Mouse (Mus musculus) liver (tissue): ENCODE results near the gene Fxyd1.

Experiments
- DNase-seq: peaks from one replicate; pipeline ENCODE4 v3.0.0-alpha.2; 2020; ENCODE audit warnings: mixed read lengths

The Fxyd1 gene

DNA sequence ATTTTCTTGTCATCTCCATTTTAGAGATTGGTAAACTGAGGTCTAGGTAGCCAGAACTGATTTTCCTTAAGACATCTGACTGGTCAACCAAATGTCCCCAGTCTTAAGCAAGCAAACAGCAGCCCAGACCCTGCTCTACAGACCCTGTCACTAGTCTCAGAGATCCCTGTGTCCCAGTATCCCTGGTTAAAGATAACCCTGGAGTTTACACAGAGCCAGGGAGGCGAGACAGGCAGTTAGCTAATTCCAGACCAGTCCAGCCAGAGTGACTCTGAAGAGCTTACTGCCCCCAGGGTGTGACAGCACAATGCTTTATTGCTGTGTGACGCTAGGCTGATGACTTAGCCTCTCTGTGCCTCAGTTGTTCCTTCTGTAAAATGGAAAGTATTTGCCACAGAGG is at the start of gene Fxyd1:
Gene Fxyd1, minus strand, starts transcription at position 129 of the 400 bp plus-strand sequence.
- DNase-seq, result no peak

DNA sequence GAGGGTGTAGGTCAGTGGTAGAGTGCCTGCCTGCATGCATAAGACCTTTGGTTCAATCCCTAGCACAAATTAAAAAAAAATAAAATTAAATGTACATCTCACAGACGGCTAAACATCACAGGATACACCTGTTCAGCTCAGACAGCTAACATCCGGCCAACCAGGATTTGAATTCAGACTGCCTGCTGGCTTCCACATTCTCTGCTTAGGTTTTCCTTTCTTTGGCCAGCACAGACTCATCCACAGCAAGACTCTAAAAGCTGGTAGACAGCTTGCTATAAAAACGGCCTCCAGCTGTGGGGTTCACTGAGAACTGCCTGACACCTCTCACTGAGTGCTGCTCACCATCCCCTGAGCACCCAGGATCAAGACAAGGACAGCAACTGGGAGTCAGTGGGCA is 49.2 kb upstream of the Fxyd1 start:
- DNase-seq, result no peak

DNA sequence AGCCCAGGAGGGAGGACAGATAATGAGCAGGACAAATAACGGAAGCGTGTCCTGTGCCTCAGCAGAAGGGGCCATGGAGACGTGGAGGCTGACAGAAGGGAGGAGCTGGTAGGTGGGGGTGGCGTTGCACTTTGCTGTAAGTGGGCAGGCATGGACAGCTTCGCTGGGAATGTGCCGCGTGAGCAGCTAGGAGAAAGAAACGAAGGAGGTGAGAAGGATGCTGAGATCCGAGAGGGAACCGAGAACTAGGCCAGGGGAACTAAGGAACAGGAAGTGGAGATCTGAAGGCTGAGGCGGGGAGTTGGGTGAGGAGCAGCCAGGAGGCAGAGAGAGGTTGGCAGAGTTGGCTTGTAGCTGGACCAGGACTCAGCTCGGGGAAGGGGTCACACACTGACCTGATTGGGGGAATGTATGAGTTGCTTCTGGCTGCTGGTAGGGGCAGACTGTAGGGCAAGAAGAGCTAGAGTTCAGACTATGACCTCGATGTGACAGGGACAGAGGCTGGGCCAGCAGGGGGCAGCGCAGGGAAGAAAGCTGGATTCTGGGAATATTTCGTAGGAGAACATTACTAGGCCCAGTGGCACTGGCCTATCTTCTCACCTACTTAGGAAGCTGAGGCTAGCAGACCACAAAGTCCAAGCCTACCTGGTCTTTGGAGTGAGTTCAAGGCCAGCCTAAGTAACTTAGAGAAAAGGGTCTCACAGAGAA is 48.2 kb upstream of the Fxyd1 start:
- DNase-seq, result peak; percentile 36

DNA sequence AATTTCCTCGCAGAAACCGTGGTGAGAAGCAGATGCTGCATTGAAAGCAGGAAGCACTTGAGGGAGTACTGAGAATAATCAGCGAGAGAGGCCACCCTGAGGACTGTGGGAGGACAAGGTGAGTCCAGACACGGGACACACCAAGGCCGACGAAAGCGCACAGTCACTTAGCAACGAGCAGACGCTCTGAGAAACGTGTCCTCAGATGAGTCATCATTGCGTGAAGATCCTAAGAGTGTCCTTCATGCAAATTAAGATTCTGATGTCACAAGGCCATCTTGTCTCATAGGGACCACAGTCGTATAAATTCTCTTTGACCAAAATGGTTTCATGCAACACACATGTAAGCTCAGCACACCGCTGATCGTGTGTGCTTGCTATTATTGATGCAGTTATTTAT is 43.8 kb upstream of the Fxyd1 start:
- no peak for DNase-seq

DNA sequence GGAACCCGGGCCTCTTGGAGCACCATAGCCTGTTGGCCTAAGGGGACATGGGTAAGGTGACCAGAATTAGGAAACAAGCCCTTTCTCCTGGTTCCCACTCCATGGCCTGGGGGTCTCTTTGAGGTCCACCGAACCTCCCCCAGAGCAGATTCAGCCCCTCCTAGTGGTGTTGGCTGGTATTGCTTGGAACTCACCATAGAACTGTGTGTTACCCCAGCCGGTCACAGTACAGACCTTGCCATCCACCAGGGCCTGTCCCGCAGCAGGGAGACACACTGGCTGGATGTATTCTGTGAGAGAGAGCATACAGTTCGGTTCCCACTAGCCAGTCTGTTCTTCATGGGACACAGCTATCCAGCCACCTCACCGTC is 42.6 kb upstream of the Fxyd1 start:
- no peak for DNase-seq

DNA sequence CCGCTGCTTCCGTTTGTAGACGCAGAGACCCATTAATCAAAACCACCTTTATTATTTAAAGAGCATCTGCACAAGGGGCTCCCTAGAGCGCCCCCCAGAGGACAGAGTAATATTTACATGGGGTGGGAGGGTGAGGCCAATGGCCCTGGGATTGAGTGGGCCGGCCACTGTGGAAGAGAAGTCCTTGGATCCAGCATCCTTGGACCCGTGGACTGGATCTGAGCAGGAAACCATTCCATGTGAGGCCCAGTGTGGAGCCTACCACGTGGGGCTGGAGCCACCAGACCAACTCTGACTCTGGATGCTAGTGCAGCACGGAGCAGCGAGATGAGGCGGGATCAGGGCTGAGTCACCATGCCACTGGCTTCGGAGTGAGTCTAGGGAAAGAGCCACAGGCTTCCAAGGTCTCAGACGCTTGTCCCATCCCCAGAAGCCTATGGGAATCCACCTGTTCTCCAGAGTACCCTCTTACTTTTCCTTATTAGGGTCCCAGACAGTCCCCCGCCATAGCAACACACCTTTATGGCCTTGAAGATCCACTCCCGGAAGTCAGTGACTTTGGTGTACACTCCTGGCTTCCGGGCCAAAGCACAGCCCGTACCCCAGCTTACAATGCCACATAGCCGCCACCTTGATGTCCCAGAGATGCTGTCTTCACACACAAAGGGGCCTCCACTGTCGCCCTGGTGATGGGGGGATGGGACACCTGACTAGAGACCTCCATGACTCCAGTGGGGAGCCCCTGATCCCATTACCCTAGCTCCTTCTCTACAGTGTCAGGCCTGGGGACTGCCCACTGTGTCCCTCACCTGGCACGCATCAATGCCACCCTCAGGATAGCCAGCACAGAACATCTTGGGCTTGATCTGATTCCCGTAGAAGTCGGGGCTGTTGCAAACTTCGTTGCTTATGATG is 42.0 kb upstream of the Fxyd1 start:
- DNase-seq, result no peak

DNA sequence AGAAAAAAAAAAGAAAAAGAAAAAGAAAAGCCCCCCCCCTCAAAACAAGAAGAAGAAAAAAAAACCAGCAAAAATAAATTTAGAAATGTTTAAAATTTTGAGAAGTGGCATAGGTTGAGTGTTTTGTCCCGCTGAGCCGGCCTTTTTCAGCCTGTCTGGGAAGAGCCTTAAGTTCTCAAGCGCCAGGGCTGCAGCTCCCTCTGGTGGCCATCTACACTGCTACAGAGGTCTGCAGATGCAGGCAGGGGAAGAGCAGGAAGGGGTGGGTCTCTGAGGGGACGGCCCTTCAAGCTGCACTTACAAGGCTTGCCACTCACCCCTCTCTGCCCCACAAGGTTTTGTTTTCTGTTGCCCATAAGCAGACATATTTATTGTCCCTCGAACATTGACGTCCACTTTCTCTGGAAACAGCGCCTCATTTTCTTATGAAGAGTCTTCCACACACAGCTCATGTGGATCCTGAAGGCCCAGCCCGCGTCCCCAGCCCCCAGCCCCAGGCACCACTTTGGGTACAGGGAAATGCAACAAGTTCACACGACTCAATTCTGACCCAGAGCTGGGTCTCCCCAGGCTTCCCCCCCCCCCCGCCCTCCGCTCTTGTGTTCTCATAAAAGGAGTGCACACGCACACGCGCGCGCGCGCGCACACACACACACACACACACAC is 40.7 kb upstream of the Fxyd1 start:
- DNase-seq, result peak; percentile 85

DNA sequence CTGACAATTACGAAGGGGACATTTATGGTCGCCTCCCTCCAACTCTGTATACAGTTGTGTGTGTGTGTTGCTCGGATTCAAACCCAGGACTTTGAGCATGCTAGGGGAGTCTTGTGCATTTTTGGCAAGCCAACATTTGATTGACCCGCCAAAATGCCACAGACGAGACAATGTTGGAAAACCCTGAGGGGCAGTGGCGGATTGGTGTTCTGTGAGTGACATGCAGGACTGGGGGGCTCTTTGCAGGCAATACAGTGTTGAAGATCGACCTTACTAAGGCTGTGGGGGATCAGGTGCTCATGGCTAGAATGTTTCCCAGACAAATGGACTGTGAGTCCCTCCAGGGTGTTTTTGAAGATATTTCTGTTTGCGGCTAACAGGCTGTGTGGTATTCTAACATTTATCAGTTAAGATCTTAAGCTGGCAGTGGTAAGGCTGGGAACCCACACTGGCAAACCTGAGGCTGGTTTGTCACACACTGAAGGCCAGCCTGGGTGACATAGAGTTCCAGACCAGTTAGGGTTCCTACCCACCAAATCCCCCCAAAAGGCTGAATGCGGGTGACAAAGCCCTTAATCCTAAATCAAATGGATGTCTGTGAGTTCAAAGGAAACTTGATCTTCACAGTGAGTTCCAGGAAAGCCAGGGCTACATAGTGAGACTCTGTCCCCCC is 40.0 kb upstream of the Fxyd1 start:
- DNase-seq, result no peak

DNA sequence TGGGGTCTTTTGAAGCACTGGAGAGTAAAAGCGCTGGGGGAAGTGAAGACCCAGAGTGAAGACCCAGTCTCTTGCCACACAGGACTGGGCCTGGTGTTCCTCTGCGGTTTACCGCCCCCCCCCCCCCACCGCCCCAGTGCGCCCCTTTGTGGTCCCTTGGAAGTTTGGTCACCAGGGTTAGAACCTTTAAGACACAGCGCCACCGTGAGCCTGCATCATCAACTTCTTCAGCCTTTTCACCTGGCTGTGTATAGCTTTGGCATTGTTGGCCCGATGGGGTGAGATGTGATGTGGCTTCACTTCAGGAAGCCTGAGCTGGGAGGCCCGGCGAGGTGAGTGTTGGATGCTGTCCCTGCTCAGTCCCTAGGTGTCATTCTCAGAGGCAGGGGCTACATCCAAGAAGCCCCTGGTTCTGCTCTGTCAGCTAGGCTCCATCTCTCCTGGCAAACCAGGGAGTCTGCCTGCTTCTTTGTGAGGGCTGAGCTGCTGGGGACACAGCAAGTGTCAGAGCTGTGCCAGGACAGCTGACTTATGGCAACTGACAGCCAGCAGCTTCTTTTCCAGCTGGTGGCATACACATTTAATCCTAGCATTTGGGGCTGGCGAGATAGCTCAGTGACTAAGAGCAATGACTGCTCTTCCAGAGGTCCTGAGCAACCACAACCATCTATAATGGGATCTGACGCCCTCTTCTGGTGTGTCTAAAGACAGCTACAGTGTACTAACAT is 37.9 kb upstream of the Fxyd1 start:
- DNase-seq, result peak; percentile 24

DNA sequence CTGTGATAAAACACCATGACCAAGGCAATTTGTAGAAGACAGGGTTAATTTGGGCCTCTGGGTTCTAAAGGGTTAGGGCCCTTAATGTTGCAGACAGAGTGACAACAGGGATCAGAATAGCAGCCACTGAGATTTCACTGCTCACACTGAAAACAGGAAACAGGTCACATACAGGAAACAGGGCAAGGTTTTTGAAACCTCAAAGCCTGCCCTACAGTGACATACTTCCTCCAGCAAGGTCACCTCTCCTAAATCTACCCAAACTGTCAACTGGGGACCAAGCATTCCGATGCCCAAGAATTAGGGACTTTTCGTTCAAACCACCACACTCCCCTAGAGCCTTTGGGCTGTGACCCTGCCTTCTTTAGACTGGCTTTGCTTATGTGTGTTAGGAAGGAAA is 32.7 kb upstream of the Fxyd1 start:
- no peak for DNase-seq

DNA sequence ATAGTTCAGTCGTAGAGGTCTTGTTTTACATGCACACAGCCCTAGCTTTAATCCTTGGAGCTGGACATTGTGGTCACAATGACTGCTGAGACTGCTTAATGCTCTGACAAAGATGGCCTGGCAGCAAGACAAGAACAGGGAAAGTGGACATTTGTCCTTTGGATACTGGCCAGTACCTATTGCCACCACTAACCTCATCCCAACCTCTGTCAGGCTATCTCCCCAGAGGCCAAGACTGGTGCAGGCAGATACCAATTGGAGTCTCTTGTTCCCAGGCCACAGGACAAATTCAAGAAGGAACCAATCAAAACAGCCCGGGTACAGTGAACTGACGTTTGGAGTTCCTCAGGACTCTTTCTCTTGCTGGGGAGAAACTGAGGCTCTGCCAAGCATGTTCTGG is 31.2 kb upstream of the Fxyd1 start:
- no peak for DNase-seq

DNA sequence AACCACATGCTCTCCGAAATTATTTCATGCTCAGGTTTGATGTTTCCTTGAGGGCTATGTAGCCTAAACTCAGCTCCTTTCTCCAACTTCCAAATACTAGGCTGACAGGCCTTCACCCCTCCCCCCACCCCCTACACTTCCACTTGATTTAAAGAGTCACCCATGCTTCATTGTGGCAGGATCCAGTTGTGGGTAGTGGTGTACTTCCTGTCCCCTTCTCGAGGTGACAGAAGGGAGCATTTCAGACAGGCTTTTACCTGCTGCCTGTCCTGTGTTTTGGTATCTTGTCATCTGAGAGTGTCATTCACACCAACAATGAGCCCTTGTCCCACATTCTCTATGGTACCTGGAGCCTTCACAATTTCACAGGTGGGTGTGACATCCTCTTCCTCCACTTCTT is 30.3 kb upstream of the Fxyd1 start:
- no peak for DNase-seq

DNA sequence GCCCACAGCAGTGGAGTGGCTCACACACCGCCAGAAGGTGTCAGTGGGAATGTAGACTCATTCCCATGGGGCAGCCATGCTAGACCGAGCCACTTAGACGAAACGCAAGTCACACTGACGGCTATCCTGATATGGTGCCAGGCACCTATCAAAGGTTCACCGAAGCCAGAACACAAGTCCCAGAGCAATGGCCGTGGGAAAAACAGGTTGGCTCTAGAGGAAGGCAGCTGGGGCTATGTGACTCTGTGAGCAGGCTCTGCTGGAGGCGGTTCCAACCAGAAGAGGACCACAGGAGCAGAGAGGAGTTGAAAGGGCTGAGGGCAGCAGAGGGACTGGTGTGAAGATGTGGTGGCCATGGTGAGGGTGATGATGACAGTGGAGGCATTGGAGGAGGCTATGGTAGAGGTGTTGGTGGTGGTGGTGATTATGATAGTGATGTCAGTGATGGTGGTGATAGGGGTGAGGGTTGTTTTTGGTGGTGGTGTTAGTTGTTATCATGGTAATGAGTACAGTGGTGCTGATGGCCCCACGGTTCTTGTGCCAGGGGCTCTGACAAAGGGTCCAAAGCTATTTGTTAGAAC is 29.3 kb upstream of the Fxyd1 start:
- DNase-seq, result no peak

DNA sequence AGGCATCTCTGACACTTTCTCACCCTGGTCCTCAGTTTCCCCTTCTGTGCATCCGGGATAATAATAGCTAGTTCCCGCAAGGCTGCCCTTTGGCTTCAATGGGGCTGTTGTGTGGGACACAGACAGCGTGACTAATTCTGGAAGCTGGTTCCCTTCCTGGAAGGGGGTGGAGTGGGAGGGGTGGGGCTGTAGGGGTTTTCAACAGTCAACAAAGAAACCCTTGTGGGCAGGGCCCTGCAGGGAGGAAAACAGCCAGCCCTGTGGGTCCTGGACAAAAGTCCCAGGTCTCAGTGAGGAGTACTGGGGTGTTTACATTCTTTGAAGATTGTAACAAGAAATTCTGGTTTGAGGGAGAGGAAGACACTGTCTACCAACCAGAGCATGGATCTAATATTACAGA is 28.2 kb upstream of the Fxyd1 start:
- DNase-seq, result peak; percentile 19

DNA sequence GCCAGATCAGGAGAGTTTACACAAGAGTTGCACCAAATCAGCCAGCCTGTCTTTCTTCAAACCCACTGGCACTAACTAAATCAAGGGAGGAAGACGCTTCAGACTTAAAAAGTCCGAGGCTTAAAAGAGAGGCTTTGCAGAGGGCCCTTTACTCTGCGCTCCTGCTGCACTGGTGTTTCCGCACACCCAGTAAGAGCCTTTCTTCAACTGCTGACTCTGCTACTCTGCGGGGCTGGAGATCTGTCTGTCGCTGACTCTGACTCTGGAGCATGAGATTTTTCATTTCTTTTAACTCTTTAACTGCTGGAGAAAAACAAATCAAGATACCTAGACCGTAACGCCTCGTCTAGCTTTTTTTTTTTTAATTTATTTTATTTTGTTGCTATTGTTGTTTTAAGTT is 27.1 kb upstream of the Fxyd1 start:
- no peak for DNase-seq

DNA sequence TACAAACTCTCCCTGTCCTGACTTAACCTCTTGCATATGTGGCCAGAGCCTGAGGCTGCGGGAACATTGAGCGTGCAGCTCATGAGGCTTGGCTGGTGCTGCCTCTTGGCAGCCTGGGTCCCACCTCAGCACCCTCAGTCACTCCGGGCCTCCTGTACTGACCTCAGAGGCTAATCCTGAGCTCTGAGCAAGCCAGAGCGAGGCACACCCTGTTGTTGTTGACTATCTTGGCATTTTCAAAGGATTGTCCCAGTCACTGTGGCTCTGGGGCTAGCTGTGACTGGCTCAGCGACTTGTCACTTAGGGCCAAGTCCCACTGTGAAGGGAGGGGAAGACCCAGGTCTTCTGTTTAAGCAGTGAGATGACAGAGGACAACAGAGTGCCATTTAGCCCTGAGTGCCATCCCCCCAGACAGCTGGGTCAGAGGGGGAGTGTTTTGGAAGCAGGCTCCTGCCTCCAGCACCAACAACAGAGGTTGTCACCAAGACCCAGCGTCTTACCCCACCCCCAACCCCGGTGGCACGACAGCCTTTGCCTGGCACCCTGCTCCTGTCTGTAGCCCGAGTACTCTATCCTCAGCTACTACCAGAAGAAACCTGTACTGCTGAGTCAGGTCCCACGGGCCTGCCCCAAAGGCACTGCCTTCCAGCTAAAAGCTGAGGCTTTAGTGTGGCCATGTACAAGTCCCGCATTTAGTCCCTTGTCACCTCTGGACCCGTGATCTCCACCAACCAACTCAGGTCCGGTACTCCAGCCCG is 26.0 kb upstream of the Fxyd1 start:
- DNase-seq, result no peak

DNA sequence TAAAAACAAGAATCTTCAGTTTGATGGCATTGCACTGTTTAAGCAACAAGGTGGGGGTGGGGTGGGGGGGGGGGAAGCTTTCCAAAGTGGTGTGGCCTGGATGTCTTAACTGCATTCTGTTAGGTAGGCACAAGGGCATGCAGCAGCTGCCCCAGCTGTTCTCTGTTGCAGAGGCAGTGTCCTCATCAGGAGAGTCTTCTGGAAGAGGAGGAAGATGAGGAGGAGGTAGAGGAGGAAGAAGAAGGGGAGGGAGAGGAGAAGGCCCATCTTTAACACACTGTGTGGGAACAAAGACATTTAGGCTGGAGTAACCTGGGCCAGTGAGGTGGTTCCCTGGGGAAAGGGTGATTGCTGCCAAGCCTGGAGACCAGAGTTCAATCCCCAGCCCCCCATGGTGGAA is 25.1 kb upstream of the Fxyd1 start:
- DNase-seq, result no peak

DNA sequence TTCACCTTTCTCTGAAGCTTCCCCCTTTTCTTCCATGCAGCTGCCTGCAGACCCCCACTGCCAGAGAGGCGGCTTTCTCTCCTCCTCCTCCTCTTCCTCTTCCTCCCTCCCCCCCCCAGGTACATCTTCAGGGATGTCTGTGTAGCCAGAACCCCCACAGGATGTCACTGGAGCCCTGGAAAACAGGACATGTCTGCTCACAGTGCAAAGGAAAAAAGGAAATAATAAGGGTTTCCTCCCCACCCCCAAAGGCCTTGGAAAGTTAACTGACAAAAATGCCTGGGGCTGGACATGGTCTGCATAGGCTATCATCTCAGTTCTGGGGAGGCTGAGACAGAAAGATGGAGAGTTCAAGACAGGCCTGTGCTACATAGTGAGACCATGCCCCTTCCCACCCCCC is 24.1 kb upstream of the Fxyd1 start:
- no peak for DNase-seq

DNA sequence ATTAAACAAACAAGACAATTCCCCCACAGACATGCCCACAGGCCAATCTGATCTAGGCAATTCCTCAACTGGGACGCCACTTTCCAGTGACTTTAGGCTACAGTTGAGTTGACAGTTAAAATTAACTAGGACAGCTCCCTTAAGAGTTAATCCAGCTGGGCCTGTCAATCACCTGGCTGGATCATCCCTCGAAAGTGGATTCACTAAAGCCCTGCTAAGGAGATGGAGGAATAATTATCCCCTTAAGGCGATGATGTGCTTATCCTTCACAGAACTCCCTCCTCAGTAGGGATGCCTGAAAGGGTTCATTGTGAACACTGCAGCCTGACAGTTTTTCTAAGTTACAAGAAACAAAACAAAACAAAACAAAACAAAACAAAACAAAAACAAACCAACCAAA is 23.6 kb upstream of the Fxyd1 start:
- no peak for DNase-seq

DNA sequence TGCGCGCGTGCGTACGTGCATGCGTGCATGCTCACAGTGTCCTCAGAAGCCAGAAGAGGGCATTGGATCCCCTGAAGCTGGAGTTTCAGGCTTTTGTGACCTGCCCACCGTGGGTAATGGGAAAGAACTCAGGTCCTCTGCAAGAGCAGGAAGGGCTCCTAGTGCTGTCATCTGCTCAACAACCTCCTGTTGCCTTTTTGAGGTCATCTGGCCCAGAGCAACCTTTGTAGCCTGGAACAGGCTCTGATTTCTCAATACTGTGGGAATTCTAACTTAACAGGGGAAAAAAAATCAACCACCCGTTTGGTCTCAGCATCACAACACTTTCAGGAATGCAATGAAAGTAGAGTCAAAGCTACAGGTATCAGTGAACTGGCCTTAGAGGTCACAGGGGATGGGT is 22.7 kb upstream of the Fxyd1 start:
- no peak for DNase-seq

DNA sequence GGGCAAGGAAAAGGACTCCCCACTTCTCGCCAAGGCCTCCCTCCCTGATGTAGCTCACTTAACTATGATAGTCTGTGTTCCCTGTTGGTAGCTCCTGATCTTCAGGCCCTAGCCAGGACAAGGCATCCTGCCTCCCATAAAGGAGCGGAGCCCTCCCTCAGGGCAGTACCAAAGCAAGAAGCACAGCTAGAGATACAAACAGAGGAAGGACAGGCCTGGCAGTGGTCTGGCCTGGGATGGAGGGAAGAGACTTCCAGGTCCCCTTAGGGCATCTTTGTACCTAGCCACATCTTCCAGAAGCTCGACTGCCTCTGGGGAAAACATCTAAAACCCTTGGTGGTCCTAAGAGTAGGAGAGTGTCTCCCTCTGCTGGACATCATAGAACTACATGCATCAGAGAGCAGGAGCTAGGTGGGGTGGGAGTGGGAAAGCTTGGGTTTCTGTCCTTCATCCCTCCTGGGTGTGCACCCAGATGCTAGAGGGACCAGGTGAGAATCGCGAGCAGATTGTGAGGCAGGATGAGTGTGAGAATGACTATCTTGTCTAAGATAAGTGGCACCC is 21.0 kb upstream of the Fxyd1 start:
- DNase-seq, result no peak
